Mouse (Mus musculus) ovary, adult 18-20 months (tissue): ENCODE results near the gene Kirrel3.

Experiments used
- DNase-seq: peaks from one replicate; pipeline ENCODE4 v3.0.0; 2022; ENCODE audit warnings: low spot score, mixed read lengths

Kirrel3 gene

GRCm38 (mm10) chr9:34689375-34689774 lies 203.7 kb downstream of the Kirrel3 start:
- DNase-seq: no peak

DNA sequence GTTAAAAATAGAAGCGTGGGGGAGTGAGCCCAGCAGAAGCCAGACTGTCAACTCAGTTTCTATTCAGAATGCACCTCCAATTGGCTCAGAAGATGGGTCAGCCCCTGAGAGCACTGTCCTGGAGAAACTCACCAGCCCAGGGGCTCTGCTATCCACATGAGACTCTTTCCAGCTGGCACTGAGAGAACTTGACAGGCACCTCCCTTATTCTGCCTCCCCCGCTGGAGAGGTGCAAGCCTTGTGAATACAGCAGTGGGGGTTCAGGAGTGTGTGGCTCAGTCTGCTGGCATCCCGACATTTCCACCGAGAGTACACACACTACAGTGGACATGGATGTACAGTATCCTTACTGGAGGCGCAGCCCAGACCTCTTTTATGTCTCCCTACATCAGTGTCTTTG lies 210.0 kb downstream of the Kirrel3 start:
- no peak for DNase-seq

GRCm38 (mm10) chr9:34703547-34704300 lies 218.0 kb downstream of the Kirrel3 start:
- DNase-seq: no peak

DNA sequence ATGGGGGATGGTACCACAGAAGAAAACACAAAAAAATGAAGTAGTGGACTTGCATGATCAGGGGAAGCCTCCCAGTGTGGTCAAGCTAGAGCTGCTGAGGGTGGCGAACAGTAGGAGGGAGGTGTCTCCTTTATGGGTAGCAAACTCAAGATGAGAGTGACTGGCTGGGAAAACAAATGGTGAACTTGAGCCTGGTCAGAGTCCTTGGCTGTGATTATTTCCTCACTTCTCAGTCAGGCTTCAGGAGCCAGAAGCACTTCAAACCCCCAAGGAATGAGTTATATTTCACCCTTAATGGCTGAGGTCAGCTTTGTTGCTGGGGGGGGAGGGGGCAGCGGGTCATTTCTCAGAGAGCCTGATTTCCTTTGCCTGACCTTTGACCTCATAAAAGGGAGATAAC lies 218.7 kb downstream of the Kirrel3 start:
- no peak for DNase-seq

GRCm38 (mm10) chr9:34706350-34706873 lies 220.7 kb downstream of the Kirrel3 start:
- no peak for DNase-seq

GRCm38 (mm10) chr9:34708691-34709090 lies 223.0 kb downstream of the Kirrel3 start:
- no peak for DNase-seq

- DNase-seq: no peak
These were observed 226.3 kb downstream of the Kirrel3 start for GRCm38 (mm10) chr9:34711996-34712395.

- no peak for DNase-seq
These were observed 227.3 kb downstream of the Kirrel3 start for GRCm38 (mm10) chr9:34712996-34713395.

DNA sequence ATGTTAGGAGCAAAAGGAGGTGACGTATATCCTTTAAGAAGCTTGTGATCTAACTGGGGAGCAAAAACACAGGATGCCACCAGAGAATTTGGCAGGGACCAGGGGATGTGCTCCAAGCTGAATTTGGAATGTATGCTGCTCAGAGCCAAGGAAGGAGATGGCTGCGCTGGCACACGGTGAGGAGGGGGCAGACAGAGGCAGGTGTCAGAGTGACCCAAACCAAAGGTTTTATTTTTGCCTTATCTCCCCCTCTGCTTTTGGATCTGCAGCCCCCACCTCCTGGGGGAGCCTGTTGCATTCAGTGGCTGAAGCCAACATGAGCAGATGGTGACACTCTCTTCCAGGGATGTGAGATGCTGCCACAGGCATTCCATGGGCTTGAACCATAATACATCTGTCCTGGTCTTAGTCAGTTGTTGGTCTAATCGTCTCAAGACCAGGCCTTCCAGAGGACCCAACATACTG lies 227.8 kb downstream of the Kirrel3 start:
- DNase-seq: no peak

DNA sequence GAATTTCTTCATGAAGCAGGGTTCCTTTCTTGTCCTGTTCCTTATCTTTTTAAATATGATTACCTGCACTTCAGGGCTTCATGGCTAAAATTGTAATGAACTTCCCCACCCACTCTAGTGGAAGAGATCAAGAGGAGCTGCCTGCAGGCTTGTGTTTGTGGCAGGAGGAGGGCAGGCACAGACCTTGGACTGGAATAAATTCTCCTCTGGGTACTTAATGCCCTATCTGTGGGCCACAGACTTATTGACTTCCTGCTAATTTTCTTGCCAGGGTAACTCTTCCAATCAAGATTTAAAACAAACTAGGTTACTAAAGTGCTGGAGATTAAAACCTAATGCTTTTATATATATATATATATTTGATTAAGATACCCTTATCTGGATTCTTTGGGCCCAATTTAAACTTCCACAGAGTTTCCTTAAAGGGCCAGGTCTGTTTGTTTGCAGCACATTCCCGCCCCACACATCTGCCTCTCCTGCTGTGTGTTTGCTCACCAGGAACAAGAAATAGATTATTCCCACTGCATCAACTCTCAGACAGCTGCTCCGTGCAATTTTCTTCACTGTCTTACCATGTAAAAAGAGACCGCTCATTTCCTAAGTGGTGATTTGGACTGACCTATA lies 229.4 kb downstream of the Kirrel3 start:
- DNase-seq: no peak

DNA sequence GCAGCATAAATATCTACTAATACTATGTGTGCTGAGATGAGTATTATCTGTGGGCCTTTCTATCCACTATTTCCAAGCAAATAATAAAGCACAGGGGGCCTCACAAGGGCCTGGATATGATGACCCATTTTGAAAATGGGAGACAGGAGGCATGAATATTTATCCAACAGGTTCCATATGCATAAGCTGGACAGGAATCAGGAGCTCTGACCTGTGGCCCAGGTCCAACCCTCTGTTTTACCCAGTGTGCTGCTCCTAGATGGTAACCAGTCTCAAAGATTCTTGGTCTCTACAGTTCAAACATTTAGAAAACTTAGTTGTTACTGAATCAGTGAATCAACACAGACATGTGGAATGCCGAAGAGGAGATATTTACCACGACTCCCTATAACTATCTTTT lies 230.8 kb downstream of the Kirrel3 start:
- DNase-seq: no peak

DNA sequence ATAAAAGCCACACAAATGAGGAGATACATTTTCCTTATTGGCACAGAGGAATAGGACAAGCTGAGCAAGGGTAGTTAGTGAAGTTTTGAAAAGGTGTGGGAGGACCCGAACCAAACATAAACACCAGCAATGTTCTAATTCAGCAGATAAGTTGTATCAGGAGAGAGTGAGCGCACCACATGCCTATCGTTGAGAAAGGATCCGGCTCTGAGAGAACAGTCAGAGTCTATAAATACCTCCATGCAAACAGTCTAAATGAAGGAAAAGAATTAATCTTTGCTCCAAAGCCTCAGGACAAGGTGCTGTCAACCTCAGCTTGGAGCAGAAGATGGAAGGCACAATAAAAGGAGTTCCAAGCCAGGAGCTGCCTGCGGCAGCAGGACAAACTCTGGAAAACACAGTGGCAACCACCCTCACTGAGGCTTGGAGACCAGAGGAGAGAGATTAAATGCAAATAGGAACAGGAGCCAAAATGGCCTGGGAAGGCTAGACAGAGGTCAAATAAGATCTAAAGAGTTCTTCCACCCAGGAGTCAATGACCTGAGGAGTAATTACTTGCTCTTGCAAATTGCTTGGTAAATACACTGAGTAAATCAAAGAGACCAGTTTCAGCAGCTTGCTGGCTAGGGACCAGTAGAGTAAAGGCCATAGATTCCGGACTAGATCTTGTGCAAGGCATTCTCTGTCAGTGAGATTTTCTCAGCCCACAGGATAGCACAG lies 235.9 kb downstream of the Kirrel3 start:
- no peak for DNase-seq

- no peak for DNase-seq
These were observed 236.5 kb downstream of the Kirrel3 start for GRCm38 (mm10) chr9:34722198-34722550.

GRCm38 (mm10) chr9:34732507-34732906 lies 246.8 kb downstream of the Kirrel3 start:
- DNase-seq: no peak

DNA sequence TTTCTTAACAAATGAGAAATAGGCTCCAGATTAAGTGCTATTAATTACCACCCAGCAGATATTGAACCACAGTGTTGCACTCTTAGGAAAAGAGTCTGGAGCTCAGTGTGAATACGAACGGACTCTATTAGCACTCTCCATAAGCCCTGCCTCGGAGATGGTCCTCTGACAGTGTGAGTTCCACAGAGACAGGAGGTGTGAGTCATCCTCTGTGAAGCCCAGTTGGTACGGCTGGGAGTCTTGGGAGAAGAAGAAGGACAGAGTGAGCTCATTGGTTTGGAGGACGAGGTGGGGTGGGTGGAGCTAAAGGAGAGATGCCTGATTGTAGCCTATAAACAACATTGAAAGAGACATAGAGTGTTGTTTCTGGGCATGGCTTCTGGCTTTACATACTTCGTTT lies 247.9 kb downstream of the Kirrel3 start:
- DNase-seq: no peak

- DNase-seq: no peak
These were observed 249.3 kb downstream of the Kirrel3 start for GRCm38 (mm10) chr9:34734991-34735390.

- no peak for DNase-seq
These were observed 253.7 kb downstream of the Kirrel3 start for GRCm38 (mm10) chr9:34739431-34739830.

DNA sequence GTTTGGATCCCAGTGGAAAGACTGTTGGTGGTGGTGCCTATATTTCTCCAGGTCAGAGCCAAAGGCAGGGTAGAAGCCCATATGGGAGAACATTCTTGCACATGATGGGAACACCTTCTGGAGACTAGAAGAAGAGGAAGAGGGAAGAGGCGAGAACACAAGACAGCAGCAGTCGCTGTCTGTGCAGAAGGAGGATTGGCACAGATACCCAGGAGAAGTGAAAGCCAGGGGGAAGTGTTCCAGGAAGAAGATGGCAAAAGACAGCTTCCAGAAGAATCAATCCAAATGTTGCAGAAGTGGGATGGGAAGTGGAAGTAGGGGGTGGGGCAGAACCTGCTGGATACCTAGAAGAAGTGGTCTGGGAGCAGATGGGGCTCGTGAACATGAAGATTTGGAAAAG lies 255.1 kb downstream of the Kirrel3 start:
- no peak for DNase-seq

DNA sequence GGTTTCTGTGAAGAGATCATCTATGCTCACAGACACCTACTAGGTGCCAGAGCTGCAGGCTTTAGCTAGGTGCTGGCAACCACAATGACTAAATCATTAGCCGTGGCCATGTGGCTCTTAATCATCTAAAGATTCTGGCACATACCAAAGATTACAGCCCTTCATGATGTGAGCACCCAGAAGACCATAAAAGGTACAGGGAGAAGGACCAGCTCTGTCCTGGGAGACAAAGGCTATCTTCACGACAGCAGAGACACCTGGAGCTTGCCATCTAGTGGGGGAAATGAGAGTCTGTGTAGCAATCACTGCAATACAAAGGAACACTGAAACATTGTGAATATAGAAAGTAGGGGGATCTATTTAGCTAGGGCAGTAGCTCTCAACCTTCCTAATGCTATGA lies 262.3 kb downstream of the Kirrel3 start:
- no peak for DNase-seq

DNA sequence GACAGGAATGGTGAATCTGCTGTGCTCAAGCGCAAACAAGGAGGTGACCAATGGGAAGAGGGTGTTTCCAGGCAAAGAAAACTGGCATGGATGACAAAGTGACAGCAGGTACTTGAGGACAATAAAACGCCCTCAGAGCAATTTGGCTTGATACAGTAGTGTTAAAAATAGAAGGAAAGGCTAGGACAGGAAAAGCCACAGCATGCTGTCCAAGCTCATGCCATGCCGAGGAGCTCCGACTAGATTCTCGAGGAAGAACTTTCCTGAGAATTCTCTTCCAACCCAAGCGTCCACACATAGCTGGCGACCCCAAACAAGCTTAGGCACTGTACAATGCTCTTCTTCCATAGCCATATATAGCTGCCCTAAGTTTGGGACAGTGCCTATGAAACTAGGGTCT lies 263.5 kb downstream of the Kirrel3 start:
- no peak for DNase-seq

GRCm38 (mm10) chr9:34749877-34750276 lies 264.2 kb downstream of the Kirrel3 start:
- DNase-seq: no peak

- DNase-seq: no peak
These were observed 265.2 kb downstream of the Kirrel3 start for GRCm38 (mm10) chr9:34750887-34751286.
